Mouse (Mus musculus): ENCODE results near the gene Rgl1.

DNA sequence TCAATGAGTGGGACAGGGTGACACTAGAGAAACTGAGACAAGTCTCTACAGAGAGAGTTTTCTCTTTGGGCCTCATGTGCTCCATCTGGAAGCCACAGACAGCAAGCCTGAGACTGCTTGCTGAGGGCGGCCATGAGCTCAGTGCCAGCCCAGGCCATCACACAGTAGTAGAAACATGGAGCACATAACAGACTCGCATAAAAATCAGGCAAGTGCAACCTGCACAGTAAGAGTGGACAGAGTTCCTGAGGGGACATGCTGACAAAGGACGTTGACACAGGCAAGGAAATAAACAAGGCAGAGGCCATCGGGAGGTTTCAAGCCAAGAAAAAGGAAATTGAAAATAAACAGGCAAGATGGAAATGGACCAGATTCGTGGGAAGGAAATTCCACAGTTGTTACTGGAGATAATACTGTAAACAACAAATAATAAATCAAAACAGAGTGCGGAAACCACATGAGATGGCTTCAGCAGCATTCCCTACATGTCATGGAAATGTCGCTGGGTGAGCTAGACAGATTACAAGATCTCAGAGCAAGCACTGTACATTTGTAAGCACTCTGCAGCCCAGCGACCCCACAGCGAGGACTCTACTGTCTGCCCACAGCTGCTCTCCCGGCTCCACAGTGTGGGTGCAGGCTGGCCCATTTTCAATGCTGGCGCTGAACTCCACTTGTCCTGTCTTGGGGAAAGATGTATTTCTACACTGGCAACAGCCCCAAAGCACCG is 88.5 kb downstream of the Rgl1 start:
- TF ChIP-seq CTCF (IDR thresholded peaks at IDR 0.05; ENCODE audit: extremely low read depth, insufficient read length, insufficient replicate concordance, low read depth, low read length): no peak
- no peak for TF ChIP-seq POLR2A (IDR thresholded peaks at IDR 0.05; ENCODE audit: low read depth, low read length)
